In the genomic region with DNA sequence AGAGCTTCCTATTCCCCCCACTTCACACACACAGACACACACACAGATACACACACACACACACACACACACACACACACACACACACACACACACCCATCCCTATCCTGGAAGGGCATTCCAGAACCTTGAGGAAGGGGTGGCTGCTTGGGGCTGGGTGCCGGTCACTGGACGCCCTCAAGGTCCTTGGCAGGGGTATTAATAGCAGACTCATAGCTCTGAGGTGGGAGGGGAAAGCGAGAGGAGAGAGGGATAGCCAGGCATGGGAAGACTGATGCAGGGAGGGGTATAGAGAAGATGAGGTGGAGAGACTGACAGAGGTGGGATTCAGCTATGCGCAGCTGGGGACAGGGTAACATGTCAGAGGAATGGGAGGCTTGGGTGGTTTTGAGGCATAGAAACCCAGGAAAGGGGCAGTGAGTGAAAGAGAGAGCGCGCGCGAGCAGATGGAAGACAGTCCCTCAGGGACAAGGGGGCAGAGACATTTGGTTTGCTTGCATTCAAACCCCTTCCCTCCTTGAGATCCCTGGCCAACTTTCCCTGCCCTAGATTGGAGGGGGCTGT, we compare ENCODE assay signal across 9 mouse cellular contexts. TPM values are rescaled to one million over a fixed set of nuclear protein-coding genes. Genes with fewer than 3 reads are reported as not detected.
A peak's percentile ranks its signal among the peaks of the same experiment; 100 is the strongest.
DNase-seq lines count a peak whose midpoint lies in the region; ATAC-seq and TF ChIP-seq lines count a peak whose summit lies in the region.
"Had no signal": no experiment of that assay in that cellular context is flagged by ENCODE, and none has a peak within 500 bp of the region (broad histone marks: within the 10 kb centered on the region; RNA-seq: fewer than 3 reads in every experiment).

No protein-coding gene starts in this region.

- no peak overlapping the region for H3K27ac ChIP-seq in liver, embryonic 12.5 days
- no peak overlapping the region for H3K27ac ChIP-seq in intestine, embryonic 15.5 days
- H3K27ac ChIP-seq in olfactory bulb, adult 2 months (ENCODE audit: insufficient read depth, low read depth, low read length) = peak overlapping the region; percentile 32; the same call in 1 of the 2 replicates

- DNase-seq in adrenal gland, adult 2 months = peak; percentile 38
- DNase-seq in adrenal gland, adult 8-10 months = no peak
- no peak for DNase-seq in liver
- no peak for DNase-seq in kidney, postnatal 36 days
- DNase-seq in B cell, adult 2 months = no peak
- DNase-seq: thymus, postnatal 25 days had no signal

- peaks cover 55% of the 10 kb centered on the region for H3K4me1 ChIP-seq in liver, embryonic 12.5 days
- H3K4me1 ChIP-seq in intestine, embryonic 15.5 days (replicated peaks) = peaks cover 41% of the 10 kb centered on the region
- H3K4me1 ChIP-seq in olfactory bulb, adult 2 months (ENCODE audit: control insufficient read depth, insufficient read depth, low read length) = peaks cover 43% of the 10 kb centered on the region

- H3K27me3 ChIP-seq in liver, embryonic 12.5 days (replicated peaks) = peaks cover 79% of the 10 kb centered on the region
- peaks cover 28% of the 10 kb centered on the region for H3K27me3 ChIP-seq in intestine, embryonic 15.5 days (replicated peaks)

- no peaks in the 10 kb centered on the region for H3K9me3 ChIP-seq in liver, embryonic 12.5 days (replicated peaks)
- no peaks in the 10 kb centered on the region for H3K9me3 ChIP-seq in intestine, embryonic 15.5 days

- H3K4me3 ChIP-seq in liver, embryonic 12.5 days = no peak overlapping the region
- H3K4me3 ChIP-seq in intestine, embryonic 15.5 days (replicated peaks) = peak overlapping the region; percentile 24
- H3K4me3 ChIP-seq in olfactory bulb, adult 2 months (ENCODE audit: insufficient read depth, low read depth, low read length) = peak overlapping the region; percentile 41

- peaks cover 3% of the 10 kb centered on the region for H3K36me3 ChIP-seq in liver, embryonic 12.5 days
- no peaks in the 10 kb centered on the region for H3K36me3 ChIP-seq in intestine, embryonic 15.5 days

- TF ChIP-seq CTCF in olfactory bulb, adult 2 months (IDR thresholded peaks at IDR 0.05; ENCODE audit: insufficient read depth, low read depth, low read length) = no peak

- ATAC-seq in liver, embryonic 12.5 days = no peak
- no peak for ATAC-seq in intestine, embryonic 15.5 days

- WGBS in liver, embryonic 12.5 days (ENCODE audit: insufficient replicate concordance) = 27% methylated on average over 8 of the region's 8 CpGs
- WGBS in intestine, embryonic 15.5 days = 18% methylated on average over 8 of the region's 8 CpGs
- 54% methylated on average over 8 of the region's 8 CpGs for WGBS in olfactory bulb, adult 2 months

- no peak for TF ChIP-seq POLR2A in olfactory bulb, adult 2 months (IDR thresholded peaks at IDR 0.05; ENCODE audit: insufficient read depth, low read depth, low read length)

- no peak overlapping the region for H3K9ac ChIP-seq in liver, embryonic 12.5 days
- H3K9ac ChIP-seq in intestine, embryonic 15.5 days = peak overlapping the region; percentile 4; the same call in 1 of the 2 replicates

- 0 out of 2 replicates have a peak overlapping the region, but pooled peaks have one; percentile 38 for H3K4me2 ChIP-seq in liver, embryonic 12.5 days
- H3K4me2 ChIP-seq in intestine, embryonic 15.5 days (replicated peaks) = peak overlapping the region; percentile 60

RNA-seq across cellular contexts. Expression of a gene that starts 3.4 kb away (rescaled TPM):
- total RNA-seq in adrenal gland, adult 2 months (2021) = 100 to 1,000 TPM; 128 to 147 TPM
- polyA plus RNA-seq in adrenal gland, adult 2 months (2012; rRNA removed) = 235 and 251 TPM in 2 replicates
- 100 to 1,000 TPM; 127 to 158 (median 151) TPM for total RNA-seq in adrenal gland, adult 8-10 months (2022)
- 24.2 and 25.6 TPM in 2 replicates for polyA plus RNA-seq in liver, embryonic 12.5 days (2016; fragmentation: Nextera tagmentation; extraction: Ambion mirVana)
- 70.8 and 74.5 TPM in 2 replicates for polyA plus RNA-seq in intestine, embryonic 15.5 days (2015; fragmentation: Nextera tagmentation; extraction: Ambion mirVana)
- not detected in 2 replicates for polyA plus RNA-seq in olfactory bulb, adult 2 months (2012; ENCODE audit: insufficient read depth, insufficient read length, low replicate concordance, missing spikeins)

RNA-seq across cellular contexts. Expression of a gene that starts 9.0 kb away (rescaled TPM):
- under 1 TPM; 0.40 to 0.97 TPM for total RNA-seq in adrenal gland, adult 2 months (2021)
- polyA plus RNA-seq in adrenal gland, adult 2 months (2012; rRNA removed) = 4.0 and 4.2 TPM in 2 replicates
- 1 to 10 TPM in 3 of 4 experiments, under 1 TPM in 1; 0.78 to 1.4 (median 1.2) TPM for total RNA-seq in adrenal gland, adult 8-10 months (2022)
- polyA plus RNA-seq in liver, embryonic 12.5 days (2016; fragmentation: Nextera tagmentation; extraction: Ambion mirVana) = 0.17 and 0.24 TPM in 2 replicates
- 0.49 and 0.51 TPM in 2 replicates for polyA plus RNA-seq in intestine, embryonic 15.5 days (2015; fragmentation: Nextera tagmentation; extraction: Ambion mirVana)
- polyA plus RNA-seq in olfactory bulb, adult 2 months (2012; ENCODE audit: insufficient read depth, insufficient read length, low replicate concordance, missing spikeins) = not detected in 2 replicates

RNA-seq across cellular contexts. Expression of a gene that starts 27.3 kb away (rescaled TPM):
- total RNA-seq in adrenal gland, adult 2 months (2021) = not detected
- 0.90 and 0.98 TPM in 2 replicates for polyA plus RNA-seq in adrenal gland, adult 2 months (2012; rRNA removed)
- total RNA-seq in adrenal gland, adult 8-10 months (2022) = under 1 TPM in 1 of 4 experiments, not detected in 3; 0.78 TPM
- polyA plus RNA-seq in liver, embryonic 12.5 days (2016; fragmentation: Nextera tagmentation; extraction: Ambion mirVana) = 0.68 and 0.94 TPM in 2 replicates
- polyA plus RNA-seq in intestine, embryonic 15.5 days (2015; fragmentation: Nextera tagmentation; extraction: Ambion mirVana) = 0.85 and 1.00 TPM in 2 replicates
- not detected in 2 replicates for polyA plus RNA-seq in olfactory bulb, adult 2 months (2012; ENCODE audit: insufficient read depth, insufficient read length, low replicate concordance, missing spikeins)

RNA-seq across cellular contexts. Expression of a gene that starts 27.6 kb away (rescaled TPM):
- 10 to 100 TPM; 60.8 to 65.3 TPM for total RNA-seq in adrenal gland, adult 2 months (2021)
- 173 and 207 TPM in 2 replicates for polyA plus RNA-seq in adrenal gland, adult 2 months (2012; rRNA removed)
- 10 to 100 TPM; 36.3 to 60.3 (median 52.9) TPM for total RNA-seq in adrenal gland, adult 8-10 months (2022)
- polyA plus RNA-seq in liver, embryonic 12.5 days (2016; fragmentation: Nextera tagmentation; extraction: Ambion mirVana) = 3.8 and 3.9 TPM in 2 replicates
- polyA plus RNA-seq in intestine, embryonic 15.5 days (2015; fragmentation: Nextera tagmentation; extraction: Ambion mirVana) = 5.8 and 7.0 TPM in 2 replicates
- polyA plus RNA-seq in olfactory bulb, adult 2 months (2012; ENCODE audit: insufficient read depth, insufficient read length, low replicate concordance, missing spikeins) = not detected in 2 replicates

RNA-seq across cellular contexts. Expression of a gene that starts 38.4 kb away (rescaled TPM):
- 10 to 100 TPM; 26.9 to 30.1 TPM for total RNA-seq in adrenal gland, adult 2 months (2021)
- polyA plus RNA-seq in adrenal gland, adult 2 months (2012; rRNA removed) = 22.1 and 27.4 TPM in 2 replicates
- total RNA-seq in adrenal gland, adult 8-10 months (2022) = 10 to 100 TPM; 24.8 to 31.5 (median 30.0) TPM
- polyA plus RNA-seq in liver, embryonic 12.5 days (2016; fragmentation: Nextera tagmentation; extraction: Ambion mirVana) = 61.4 and 67.0 TPM in 2 replicates
- 67.1 and 71.3 TPM in 2 replicates for polyA plus RNA-seq in intestine, embryonic 15.5 days (2015; fragmentation: Nextera tagmentation; extraction: Ambion mirVana)
- not detected in 2 replicates for polyA plus RNA-seq in olfactory bulb, adult 2 months (2012; ENCODE audit: insufficient read depth, insufficient read length, low replicate concordance, missing spikeins)

Comparison
In these comparisons a context has a peak if more than half of its experiments do, and no peak if none do; other contexts are left out.
1. RNA of a gene that starts 3.4 kb away (polyA plus RNA-seq): 235 to 251 TPM in adrenal gland, adult 2 months, 70.8 to 74.5 TPM in intestine, embryonic 15.5 days and 24.2 to 25.6 TPM in liver, embryonic 12.5 days; not detected in olfactory bulb, adult 2 months; every median in the first group is over 10 times any median in the second.